Mouse (Mus musculus) embryonic facial prominence, embryonic 11.5 days (tissue): ENCODE results near the gene Rab31. TPM values are rescaled to one million over a fixed set of nuclear protein-coding genes. Genes with fewer than 3 reads are reported as not detected.

Experiments
- ATAC-seq: fragments of 200-750 bp; cut with Nextera tagmentation; replicated peaks from 2 replicates; pipeline ENCODE4 v1.8.0; 2017; ENCODE audit warnings: low read depth; ENCODE audit not compliant: insufficient number of reproducible peaks, low FRiP score, low TSS enrichment
- DNase-seq: peaks from one replicate; pipeline ENCODE4 v3.0.0-alpha.2; 2015; ENCODE audit warnings: low spot score
- H3K27ac ChIP-seq: fragments of 300-500 bp; sonication (generic); replicated peaks from 2 replicates; pipeline ENCODE4 v1.5.1; 2014; ENCODE audit warnings: mild to moderate bottlenecking, low read depth, low read length, control low read depth
- H3K27me3 ChIP-seq: fragments of 300-500 bp; sonication (generic); 2 replicates; pipeline ENCODE4 v1.6.1; 2014; ENCODE audit warnings: mild to moderate bottlenecking, low read length, moderate library complexity, mixed read lengths; ENCODE audit not compliant: control insufficient read depth, insufficient read depth
- H3K36me3 ChIP-seq: fragments of 300-500 bp; sonication (generic); replicated peaks from 2 replicates; pipeline ENCODE4 v1.6.1; 2014; ENCODE audit warnings: low read depth, mild to moderate bottlenecking, low read length, moderate library complexity, mixed read lengths; ENCODE audit not compliant: control insufficient read depth, insufficient read depth
- H3K4me1 ChIP-seq: fragments of 300-500 bp; sonication (generic); 2 replicates; pipeline ENCODE4 v1.6.1; 2014; ENCODE audit warnings: low read length, mixed read lengths; ENCODE audit not compliant: control insufficient read depth, insufficient read depth
- H3K4me2 ChIP-seq: fragments of 300-500 bp; sonication (generic); 2 replicates; pipeline ENCODE4 v1.6.1; 2014; ENCODE audit warnings: low read depth, mild to moderate bottlenecking, control low read depth, low read length, moderate library complexity
- H3K4me3 ChIP-seq: fragments of 300-500 bp; sonication (generic); 2 replicates; pipeline ENCODE4 v1.5.1; 2014; ENCODE audit warnings: low read depth, low read length, control low read depth
- H3K9ac ChIP-seq: fragments of 300-500 bp; sonication (generic); replicated peaks from 2 replicates; pipeline ENCODE4 v1.6.1; 2014; ENCODE audit warnings: mild to moderate bottlenecking, control low read depth, low read length
- H3K9me3 ChIP-seq: fragments of 300-500 bp; sonication (generic); replicated peaks from 2 replicates; pipeline ENCODE4 v1.6.1; 2016; ENCODE audit warnings: mild to moderate bottlenecking, low read length, inconsistent platforms, mixed read lengths; ENCODE audit not compliant: control insufficient read depth
- WGBS: fragments of 180-500 bp; shearing (Covaris S2); extraction: QIAGEN DNeasy Blood & Tissue Kit; methylation state at CpG from one replicate; pipeline ENCODE4 v1.1.7; 2014; 5-methylcytosine and 5-hydroxymethylcytosine counted together
- polyA plus RNA-seq: library from polyadenylated mRNA; unstranded; fragments of >200 nt; fragmentation: Nextera tagmentation; extraction: Ambion mirVana; gene quantifications from 2 replicates; pipeline ENCODE4 v1.2.1, GENCODE M21; 2014

The Rab31 gene
- polyA plus RNA-seq, 1 experiment from 2014 or later, result 80.5 TPM

- H3K27ac ChIP-seq, result no peak overlapping the region
- H3K36me3 ChIP-seq, result no peaks in the 10 kb centered on the region
- no peak for DNase-seq
- H3K4me1 ChIP-seq, result no peaks in the 10 kb centered on the region
- no peaks in the 10 kb centered on the region for H3K9me3 ChIP-seq
- 90% methylated on average over 3 of the region's 3 CpGs for whole genome bisulfite sequencing
- no peaks in the 10 kb centered on the region for H3K27me3 ChIP-seq
- no peak for ATAC-seq
- H3K4me3 ChIP-seq, result no peak overlapping the region
- no peak overlapping the region for H3K9ac ChIP-seq
- no peak overlapping the region for H3K4me2 ChIP-seq
Measured at GRCm38 (mm10) chr17:65755857-65756256, 16.7 kb downstream of the Rab31 start.

GRCm38 (mm10) chr17:65753130-65753529 lies 19.4 kb downstream of the Rab31 start:
- H3K27ac ChIP-seq, result no peak overlapping the region
- no peak for DNase-seq
- H3K4me3 ChIP-seq, result no peak overlapping the region
- ATAC-seq, result no peak
- WGBS, result 96% methylated on average over 6 of the region's 6 CpGs
- no peaks in the 10 kb centered on the region for H3K27me3 ChIP-seq
- no peaks in the 10 kb centered on the region for H3K9me3 ChIP-seq
- H3K4me2 ChIP-seq, result no peak overlapping the region
- H3K4me1 ChIP-seq, result no peaks in the 10 kb centered on the region
- no peak overlapping the region for H3K9ac ChIP-seq
- H3K36me3 ChIP-seq, result no peaks in the 10 kb centered on the region

GRCm38 (mm10) chr17:65750301-65750700 lies 22.3 kb downstream of the Rab31 start:
- Histone ChIP-seq H3K36me3 (no peaks in the 10 kb centered on the region), H3K9ac (no peak overlapping the region), H3K4me1 (no peaks in the 10 kb centered on the region), H3K4me2 (no peak overlapping the region), H3K9me3 (no peaks in the 10 kb centered on the region), H3K27me3 (no peaks in the 10 kb centered on the region), H3K27ac (no peak overlapping the region), H3K4me3 (no peak overlapping the region)
- ATAC-seq (no peak), DNase-seq (peak; percentile 39)

GRCm38 (mm10) chr17:65749803-65750202 lies 22.7 kb downstream of the Rab31 start:
- WGBS, result 94% methylated on average over 7 of the region's 7 CpGs
- no peak overlapping the region for H3K27ac ChIP-seq
- H3K9ac ChIP-seq, result no peak overlapping the region
- H3K4me3 ChIP-seq, result no peak overlapping the region
- DNase-seq (no peak), ATAC-seq (no peak)
- H3K4me2 ChIP-seq, result no peak overlapping the region
- no peaks in the 10 kb centered on the region for H3K9me3 ChIP-seq
- H3K36me3 ChIP-seq, result no peaks in the 10 kb centered on the region
- H3K4me1 ChIP-seq, result no peaks in the 10 kb centered on the region
- H3K27me3 ChIP-seq, result no peaks in the 10 kb centered on the region

- H3K4me1 ChIP-seq, result no peaks in the 10 kb centered on the region
- no peak overlapping the region for H3K9ac ChIP-seq
- no peak overlapping the region for H3K27ac ChIP-seq
- H3K4me2 ChIP-seq, result no peak overlapping the region
- no peaks in the 10 kb centered on the region for H3K27me3 ChIP-seq
- no peak for DNase-seq
- no peak overlapping the region for H3K4me3 ChIP-seq
- no peak for ATAC-seq
- 88% methylated on average over 6 of the region's 6 CpGs for WGBS
- H3K36me3 ChIP-seq, result no peaks in the 10 kb centered on the region
- no peaks in the 10 kb centered on the region for H3K9me3 ChIP-seq
Measured at GRCm38 (mm10) chr17:65748997-65749396, 23.6 kb downstream of the Rab31 start.

GRCm38 (mm10) chr17:65746314-65746713 lies 26.2 kb downstream of the Rab31 start:
- WGBS, result 82% methylated on average over 6 of the region's 6 CpGs
- Histone ChIP-seq H3K9ac (no peak overlapping the region), H3K27ac (no peak overlapping the region), H3K9me3 (no peaks in the 10 kb centered on the region), H3K27me3 (no peaks in the 10 kb centered on the region), H3K4me3 (no peak overlapping the region), H3K36me3 (no peaks in the 10 kb centered on the region), H3K4me1 (no peaks in the 10 kb centered on the region), H3K4me2 (no peak overlapping the region)
- ATAC-seq, result 0 out of 2 replicates have a peak, but pooled peaks have one; percentile 35
- no peak for DNase-seq

GRCm38 (mm10) chr17:65743664-65744330 lies 28.8 kb downstream of the Rab31 start:
- WGBS, result 70% methylated on average over 11 of the region's 11 CpGs
- H3K4me2 ChIP-seq, result no peak overlapping the region
- no peaks in the 10 kb centered on the region for H3K36me3 ChIP-seq
- no peaks in the 10 kb centered on the region for H3K9me3 ChIP-seq
- H3K27me3 ChIP-seq, result no peaks in the 10 kb centered on the region
- no peak overlapping the region for H3K9ac ChIP-seq
- DNase-seq (no peak), ATAC-seq (no peak)
- H3K27ac ChIP-seq, result no peak overlapping the region
- H3K4me1 ChIP-seq, result no peaks in the 10 kb centered on the region
- no peak overlapping the region for H3K4me3 ChIP-seq

GRCm38 (mm10) chr17:65742969-65743368 lies 29.6 kb downstream of the Rab31 start:
- DNase-seq (no peak), ATAC-seq (no peak)
- no peak overlapping the region for H3K9ac ChIP-seq
- H3K4me3 ChIP-seq, result no peak overlapping the region
- H3K36me3 ChIP-seq, result no peaks in the 10 kb centered on the region
- H3K27ac ChIP-seq, result no peak overlapping the region
- H3K4me1 ChIP-seq, result no peaks in the 10 kb centered on the region
- no peaks in the 10 kb centered on the region for H3K9me3 ChIP-seq
- no peak overlapping the region for H3K4me2 ChIP-seq
- WGBS, result 66% methylated on average over 4 of the region's 4 CpGs
- H3K27me3 ChIP-seq, result no peaks in the 10 kb centered on the region
